Mouse (Mus musculus) urinary bladder, postnatal 4 days (tissue): ENCODE measurements at regions not wholly inside any gene's neighbourhood (a gene's known extent, or its start where the extent isn't known, plus 50 kb on each side); places are given as distances from the start of the nearest gene placed in this dataset.

Source experiments
- DNase-seq, 2 experiments: peaks; one replicate each; pipeline ENCODE4 v3.0.0; 2021 to 2022; ENCODE audit warnings: low spot score in 2 of 2

DNA sequence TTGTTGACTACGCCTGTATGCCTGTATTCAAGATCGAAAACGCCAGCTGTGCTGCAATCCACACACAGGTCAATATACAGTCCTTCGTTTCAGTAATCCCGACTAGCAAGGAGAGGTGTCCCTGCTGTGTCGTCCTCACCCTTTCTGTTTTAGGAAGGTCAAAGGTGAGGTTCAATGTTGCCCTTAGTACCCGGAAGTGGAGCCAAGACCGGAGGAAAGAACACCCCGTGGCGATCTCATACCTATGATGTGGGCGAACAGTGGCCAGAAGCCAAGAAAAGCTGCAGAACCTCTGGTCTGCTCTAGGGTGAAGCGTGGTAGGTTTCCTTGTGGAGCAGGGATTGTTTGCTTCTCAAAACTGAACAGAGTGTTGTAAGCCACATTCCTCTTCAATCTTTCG lies 217.9 kb upstream of the Nr2f2 start:
- no peak for DNase-seq

DNA sequence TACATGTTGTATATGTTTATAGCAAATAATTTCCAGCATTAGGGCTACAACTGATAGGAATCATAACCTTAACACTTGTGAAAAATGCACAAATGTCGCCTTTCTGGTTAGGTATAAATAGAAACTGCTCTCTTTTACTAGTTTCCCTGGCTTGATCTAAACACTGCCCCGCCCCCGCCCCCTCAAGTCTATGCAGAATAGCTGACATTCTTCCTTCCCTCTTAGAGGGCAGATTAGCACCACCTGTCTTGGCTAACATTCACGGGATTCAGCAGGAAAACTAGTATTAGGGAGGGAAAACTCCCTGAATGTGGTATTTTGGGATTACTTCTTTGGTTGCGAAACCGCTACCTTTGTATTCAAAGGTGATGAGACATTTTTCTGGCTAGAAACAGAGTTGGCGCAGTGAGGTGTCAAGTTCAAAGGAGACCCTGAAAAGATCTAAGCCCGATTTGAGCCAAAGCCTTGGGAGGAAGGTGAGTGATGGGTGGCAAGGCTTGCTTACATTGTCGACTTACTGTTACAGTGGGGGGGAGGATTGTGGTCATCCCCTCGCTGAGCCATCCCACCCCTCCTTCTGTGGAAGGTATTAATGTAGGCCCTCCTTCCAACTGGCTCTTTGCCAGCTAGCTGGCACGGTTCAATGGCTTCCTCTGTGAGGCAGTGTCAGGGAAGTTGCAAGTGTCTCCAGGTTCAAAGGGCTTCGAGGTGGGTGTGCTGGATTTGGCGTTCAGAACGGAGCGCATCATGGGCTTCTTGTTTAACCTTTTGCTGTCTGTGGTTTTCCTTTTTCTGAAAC lies 209.8 kb upstream of the Nr2f2 start:
- no peak for DNase-seq

DNA sequence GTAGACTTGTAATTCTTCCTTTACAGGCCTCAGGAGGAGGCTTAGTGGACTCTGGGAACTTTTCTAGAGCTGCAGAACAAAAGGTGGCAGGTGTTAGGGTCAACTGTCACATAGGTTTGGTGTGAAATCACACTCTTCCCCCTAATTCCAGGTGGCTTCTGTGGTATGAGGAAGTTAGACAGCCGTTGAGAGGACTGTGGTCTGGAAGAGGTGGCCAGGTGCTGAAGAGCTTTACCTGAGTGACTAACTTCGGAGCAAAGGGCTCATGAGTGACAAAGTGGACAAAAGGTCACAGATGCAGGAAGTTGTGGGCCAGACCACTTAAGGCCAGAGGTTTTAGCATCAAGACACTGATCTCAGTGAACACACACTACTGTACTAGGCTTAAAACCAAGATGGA lies 209.1 kb upstream of the Nr2f2 start:
- DNase-seq, result no peak

DNA sequence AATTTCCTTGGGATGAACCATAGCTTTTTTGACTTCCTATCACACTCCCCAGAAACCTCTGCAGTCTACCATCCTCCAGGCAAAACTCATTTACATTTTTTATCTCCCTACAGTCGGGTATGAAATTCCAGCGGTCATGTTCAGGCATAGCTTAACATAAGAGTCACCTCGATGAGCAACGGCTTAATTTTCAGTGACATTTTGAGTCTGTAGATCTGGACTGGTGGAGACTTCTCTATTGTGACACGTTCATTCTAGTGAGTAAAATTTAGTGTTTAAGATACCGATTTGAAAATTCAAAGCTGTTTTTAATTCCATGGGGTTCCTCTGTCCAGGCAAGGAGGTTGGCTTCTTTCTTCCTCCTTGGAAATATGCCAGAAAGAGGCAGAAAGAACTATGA lies 207.7 kb upstream of the Nr2f2 start:
- DNase-seq, result no peak

DNA sequence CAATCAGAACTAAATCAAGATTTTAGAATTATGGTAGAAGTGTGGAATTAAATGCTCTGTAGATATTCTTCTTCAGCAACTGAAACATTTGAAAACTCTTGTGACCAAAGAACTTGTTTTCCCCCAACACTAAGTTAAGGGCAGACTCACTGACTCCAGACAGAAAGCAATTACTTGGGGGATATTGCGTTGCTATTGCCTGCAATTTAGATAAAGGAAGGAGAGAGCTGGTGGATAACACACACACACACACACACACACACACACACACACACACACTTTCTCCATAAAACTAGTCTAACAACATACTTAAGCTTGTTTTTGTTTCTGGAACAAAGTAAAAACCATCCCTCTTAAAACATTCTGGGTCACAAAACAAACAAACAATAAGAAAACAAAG lies 198.5 kb upstream of the Nr2f2 start:
- no peak for DNase-seq

DNA sequence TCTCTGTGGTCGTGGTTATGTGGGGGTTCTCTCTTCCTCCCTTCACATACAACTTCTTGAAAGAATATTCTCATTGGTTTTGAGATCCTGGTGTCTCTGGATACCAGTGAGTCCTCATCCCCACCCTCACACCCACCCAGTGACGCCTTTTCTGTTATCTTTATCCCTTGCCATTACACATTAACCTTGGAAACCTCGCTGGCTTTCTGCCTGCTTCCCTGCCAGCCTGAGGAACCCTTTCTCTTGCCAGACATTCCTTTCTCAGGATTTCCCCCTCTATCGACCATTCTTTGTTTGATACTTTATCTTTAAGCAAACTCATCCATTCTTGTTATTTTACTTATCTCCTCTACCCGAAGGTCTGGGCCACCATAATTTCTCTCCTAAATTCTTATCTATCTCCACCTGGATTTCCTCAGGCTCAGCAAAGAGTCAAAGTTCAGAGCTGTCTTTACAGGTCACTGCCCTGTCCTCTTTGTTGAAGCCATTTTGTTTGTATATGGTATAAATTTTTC lies 182.5 kb upstream of the Nr2f2 start:
- no peak for DNase-seq

DNA sequence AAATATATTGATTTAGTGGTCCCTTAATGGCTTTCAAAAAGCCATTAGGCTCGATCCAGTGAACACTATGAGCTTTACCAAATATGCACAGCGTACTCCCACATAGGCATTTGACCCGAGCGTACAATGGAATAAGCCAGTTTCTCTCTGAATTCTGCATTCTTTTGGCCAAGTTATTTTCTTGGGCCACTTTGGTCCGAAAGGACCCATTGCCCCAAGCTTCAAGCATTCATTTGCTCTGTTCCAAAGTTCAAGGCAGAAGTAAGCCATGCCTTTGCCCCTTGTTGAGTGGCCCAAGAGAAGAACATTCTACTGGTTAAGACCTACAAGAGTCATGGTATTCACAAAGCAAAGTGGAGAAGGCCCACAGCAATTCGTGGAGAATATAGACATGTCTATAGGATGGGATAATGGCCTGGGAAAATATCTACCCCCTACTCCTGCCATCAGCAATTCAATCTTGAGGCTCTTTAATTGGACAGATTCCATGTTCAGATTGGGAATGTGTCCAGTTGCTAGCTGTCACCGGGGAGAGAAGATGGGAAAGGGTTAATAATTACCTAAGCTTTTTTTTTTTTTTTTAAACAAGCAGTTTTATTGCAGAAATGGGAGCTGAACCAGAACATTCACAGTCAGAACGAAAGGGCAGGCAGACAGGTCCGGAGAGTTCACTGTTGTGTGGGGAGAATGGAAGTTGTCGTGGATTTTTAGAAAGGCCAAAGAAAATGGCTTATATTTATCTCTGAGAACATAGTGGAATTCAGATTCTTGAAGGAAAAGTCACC lies 175.5 kb upstream of the Nr2f2 start:
- no peak for DNase-seq

DNA sequence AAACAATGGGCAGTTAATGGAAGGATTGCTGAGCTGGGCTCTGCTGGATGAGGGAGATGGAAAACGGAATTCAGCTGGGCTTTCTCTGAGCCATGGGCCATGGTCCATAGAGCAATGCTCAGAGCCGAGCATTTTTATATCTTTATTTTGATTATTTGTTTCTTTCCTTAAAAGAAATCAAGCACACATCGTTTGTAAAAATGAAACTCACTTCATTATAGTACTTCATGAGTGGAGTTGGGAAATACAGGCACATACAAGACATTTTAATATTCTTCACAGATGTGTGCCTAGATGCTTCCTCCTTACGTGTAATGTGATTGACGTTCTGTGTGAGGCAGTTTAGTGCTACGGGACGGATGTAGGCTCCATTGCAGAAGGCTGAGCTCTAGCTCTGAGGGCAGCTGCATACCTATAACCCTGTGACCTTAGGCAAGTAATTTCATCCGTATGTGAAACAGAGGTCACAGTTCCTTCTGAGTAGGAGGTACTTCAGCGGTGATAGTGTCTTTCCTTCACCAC lies 172.6 kb upstream of the Nr2f2 start:
- DNase-seq, result no peak

DNA sequence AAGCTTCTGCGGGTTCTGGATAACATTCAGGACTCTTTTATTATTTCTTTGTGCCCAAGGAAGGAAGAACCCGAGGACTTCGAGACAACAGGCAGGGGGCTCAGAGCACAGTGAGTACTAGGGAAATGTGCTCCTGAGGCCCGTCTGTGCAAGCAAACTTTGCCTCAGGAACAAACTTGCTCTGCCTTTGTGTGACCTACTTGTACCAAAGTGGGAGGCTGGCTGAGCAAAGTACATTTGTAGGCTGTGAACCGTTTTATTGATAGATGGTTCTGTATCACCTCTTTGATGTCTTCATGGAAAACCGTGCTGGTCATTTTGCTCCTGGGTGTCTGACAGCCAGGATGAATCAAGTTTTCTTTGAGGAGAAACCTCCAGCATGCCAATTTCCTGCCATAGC lies 169.5 kb upstream of the Nr2f2 start:
- DNase-seq, result no peak

DNA sequence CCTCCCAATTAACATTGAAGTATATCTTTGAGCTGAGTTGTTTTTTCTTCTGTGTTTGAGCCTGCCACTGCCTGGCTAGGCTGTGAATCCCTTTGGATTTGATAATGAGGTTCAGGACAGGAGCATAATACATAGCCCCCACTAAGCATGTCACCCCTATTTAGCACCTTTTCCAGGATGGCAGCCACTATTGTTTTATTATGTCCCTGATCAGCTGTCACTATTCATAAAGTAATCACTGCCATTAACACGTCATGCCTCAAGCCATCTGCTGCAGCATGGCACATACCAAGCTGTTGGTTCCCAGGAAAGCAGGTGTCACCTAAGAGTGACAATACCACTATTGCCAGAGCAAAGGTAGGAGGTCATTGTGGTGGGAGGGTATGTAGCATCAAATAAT lies 167.0 kb upstream of the Nr2f2 start:
- no peak for DNase-seq

DNA sequence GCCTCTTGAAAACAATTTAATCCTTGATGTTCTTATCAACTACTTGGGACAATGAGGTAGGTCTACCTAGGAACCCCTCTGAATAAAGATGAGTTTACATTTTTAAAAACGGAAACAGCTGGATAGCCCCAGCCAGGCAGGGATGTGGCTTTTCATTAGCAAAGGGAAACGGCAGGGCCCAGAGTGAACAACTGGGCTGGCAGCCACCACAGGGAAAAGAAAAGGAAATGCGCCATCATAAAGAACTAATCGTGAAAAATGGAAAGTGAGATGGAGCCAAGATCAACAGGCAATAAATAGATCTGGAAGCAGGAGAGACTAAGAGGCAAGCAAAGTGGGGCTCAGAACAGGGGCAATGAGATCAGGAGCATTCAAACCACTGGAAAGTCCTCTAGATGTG lies 161.4 kb upstream of the Nr2f2 start:
- DNase-seq, result no peak

DNA sequence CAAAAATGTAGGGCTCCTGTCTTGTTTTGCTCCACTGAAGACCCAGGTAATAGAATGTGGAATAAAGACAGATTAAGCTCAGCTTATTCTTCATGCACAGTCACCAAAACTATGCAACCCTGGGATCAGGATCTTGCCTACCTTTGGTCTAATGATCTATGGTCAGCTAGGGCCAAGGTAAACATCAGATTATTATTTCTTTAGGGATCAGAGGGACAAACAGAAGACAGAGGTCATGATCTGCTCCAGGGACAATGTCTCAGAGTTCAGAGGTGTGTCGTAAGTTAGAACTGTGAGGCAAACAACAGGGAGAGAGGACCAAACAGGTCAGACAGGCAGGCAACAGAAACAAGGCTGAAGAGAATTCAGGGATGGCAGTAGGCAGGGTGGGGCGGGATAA lies 158.8 kb upstream of the Nr2f2 start:
- no peak for DNase-seq

DNA sequence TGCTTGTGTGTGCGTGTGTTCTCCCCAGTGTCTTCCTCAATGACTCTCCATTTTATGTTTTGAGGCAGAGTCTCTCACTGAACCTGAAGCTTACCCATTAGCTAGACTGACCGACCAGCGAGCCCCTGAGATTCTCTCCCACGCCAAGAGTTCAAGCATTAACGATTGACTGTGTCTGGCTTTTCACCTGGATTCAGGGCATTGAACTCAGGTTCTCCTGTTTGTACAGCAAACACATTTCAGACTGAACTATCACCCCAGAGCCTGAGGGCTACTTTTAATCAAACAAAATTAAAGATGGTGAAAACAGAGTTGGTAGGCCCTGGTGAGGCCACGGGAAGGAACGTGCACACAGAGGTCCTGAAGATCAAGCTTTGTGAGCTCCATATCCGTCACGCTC lies 158.2 kb upstream of the Nr2f2 start:
- DNase-seq, result no peak

DNA sequence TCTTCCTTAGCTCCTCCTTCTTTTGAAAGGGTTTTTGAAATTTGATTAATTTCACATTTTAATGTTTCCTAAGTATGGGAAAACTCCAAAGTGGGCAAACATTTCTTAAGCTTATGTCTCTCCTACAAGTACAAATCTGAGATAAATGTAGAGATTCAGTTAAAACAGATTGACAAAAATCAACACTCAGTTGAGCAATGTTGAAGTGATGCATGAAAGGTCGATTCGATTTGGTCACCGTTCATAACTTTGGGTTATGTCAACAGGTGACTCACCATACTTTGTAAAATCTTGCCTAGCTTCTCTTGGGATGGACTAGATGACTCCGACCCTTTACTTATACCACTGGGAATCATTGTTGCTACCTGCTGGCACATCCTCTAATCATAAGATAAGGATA lies 157.7 kb upstream of the Nr2f2 start:
- DNase-seq, result no peak

DNA sequence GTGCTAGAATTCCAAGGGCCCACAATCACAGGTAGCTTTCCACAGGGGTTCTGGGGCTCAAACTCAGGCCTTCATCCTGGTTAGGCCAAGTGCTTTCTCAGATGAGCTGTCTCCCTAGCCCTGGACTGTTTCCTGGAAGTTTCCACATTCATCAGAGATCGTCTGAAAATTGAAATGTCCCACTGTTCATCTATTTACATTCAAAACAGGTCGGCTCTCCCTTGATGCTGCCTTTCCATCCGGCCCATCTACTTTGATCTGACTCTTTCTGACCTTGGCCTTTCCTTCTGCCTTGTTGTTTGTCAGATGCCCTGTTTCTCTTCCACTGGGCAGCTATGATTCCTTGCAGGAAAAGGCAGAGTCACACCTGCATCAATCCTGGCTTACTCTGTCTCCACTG lies 150.2 kb upstream of the Nr2f2 start:
- no peak for DNase-seq

DNA sequence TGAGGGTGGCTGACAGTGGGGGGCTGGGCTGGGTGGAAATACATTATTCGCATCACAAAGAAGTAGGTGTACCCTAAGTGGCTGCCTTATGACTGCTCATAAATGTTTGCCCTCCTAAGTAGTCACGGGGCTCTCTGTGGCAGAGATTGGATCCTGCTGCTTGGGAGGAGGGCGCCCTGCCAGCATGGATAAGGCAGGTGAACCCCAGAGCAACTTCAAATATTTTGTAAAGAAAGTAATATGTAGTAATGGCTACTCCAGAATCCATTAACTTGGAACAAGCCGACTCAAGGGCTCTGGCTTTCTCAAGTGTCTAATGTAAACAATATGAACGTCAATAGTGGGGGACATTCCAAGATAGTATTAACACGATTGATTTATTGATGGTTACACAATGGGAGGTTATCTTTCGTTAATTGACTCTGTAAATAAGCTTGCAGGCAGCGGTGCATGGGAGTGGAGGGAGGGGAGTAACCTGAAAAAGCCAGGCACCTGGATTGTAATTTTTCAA lies 148.9 kb upstream of the Nr2f2 start:
- DNase-seq, result no peak

DNA sequence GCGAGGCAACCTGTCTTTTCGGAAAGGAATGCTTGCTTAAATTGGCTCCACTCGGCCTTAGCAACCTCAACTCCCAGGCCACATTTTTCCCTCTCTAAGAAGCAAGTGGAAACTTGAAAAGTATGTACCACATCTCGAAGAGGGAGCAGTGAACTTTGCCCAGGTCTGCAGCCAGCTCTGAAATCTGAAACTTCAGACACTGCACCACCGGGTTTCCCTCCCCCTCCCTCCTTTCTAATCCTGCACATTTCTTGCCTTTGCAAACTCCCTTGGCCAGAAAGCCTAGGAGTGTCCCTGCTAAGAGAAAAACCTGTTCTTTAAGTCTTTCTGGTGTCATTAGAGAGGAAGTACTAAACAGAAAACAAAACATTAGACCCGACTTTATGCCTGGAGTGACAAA lies 148.1 kb upstream of the Nr2f2 start:
- peak in 1 of 2 experiments; percentile 45 for DNase-seq

DNA sequence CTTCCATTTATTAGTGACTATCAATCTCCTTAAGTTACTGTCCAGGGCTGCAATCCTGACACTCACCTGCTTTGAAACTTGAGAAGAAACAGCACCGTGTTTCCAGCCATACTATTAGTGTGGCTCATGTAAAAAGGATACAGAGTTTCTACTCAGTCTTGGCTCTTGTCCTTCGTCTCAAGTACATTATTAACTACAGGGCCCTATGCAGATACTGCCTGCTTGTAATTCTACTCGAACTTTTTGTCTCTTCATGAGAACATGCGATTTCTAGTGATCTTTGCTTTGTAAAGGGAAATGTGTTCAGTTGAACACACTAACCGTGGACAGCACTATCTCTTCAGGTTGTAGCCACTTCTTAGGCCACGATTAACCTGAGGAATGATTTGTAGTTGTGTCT lies 145.8 kb upstream of the Nr2f2 start:
- no peak for DNase-seq

DNA sequence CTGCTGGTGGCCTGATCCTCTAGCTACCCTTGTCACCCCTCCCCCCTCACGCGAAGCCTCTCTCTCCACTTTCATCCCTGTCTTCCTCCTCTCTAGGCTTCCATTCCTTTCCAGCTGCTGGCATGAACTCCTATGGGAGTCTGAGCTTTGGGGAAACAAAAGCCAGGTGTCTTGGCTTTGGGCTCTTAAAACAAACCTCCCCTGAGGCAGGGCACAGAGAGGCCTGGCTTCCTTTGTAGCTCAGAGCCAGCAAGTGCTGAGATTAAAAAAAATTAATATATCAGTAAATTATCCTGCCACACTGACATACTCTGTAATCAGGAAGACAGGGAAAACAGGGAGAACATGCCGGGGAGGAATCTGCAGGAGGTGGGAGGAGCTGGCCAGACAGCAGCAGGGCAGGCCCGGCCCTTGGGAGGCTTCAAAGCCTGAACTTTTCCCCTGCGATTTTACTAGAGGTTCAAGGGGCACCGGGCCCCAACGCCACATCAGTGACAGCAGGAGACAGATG lies 139.2 kb upstream of the Nr2f2 start:
- DNase-seq, result no peak

DNA sequence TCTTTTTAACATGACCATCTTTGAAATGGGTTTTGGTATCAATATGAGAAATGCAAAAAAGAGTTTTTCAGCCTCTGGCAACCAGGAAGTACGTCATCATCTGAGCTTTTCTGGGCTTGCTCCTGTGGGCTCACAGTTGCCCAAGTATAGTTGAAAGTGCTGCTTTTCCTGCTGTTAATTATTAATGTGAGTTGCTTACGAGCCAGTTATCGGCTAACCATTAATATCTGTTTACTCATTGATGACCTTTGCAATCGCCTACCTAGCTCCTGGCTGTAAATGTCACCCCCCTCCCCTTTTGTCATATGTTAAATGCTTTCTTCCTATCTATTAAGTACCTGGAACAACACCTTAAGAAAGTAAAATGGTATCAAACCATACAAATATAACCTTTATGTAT lies 135.3 kb upstream of the Nr2f2 start:
- DNase-seq, result no peak

DNA sequence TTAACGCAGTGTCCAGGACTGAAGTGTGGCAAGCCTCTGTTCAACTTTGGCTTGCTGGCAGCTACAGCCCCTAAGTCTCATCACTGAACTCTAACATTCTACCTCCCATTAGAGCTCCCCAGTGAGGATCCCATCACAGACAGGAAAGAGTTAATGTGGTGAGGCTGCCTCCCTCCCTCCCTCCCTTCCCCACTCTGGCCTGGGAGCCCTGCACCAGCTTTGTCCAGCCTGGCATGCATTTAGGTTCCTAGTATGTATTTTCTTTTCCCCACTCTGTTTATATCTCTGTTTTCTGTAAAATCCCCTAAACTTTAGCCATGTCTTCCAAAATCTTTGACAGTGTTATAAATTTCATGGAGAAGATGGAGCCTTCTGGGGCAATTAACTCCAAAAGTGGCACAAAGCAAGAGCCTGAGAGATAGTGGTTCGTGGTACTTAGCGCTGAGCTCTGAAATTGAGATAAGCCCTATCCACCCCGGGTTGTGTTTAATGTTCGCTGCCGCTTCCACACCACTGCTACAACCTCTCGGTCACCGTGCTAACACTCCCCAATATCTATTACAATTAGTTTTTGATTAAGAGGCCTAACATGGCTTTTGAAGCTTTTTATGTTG lies 130.1 kb upstream of the Nr2f2 start:
- no peak for DNase-seq

DNA sequence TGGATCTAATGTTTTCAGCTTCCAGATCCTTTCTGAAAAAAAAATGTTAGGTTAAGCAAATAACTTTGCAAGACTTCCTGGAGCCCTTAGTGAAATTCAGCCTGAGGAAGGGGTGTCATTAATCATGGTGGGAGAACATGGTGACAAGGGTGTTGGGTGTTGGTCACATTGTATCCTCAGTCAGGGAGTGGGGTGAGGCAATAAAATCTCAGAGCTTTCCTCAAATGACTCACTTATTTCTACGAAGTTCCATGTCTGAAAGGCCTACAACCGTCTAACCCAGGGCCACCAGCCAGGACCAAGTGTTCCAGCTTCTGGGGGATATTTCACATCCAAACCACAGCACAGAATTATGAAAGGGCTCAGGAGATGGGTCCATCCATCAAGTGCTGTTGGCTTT lies 117.7 kb upstream of the Nr2f2 start:
- no peak for DNase-seq
